Mouse (Mus musculus) forebrain, embryonic 15.5 days (tissue): Measurements from ENCODE around the gene Dnase1l3. TPM values are rescaled to one million over a fixed set of nuclear protein-coding genes. Genes with fewer than 3 reads are reported as not detected.

Experiments
- ATAC-seq: fragments of 200-750 bp; cut with Nextera tagmentation; replicated peaks from 2 replicates; pipeline ENCODE4 v1.8.0; 2017; ENCODE audit warnings: mild to moderate bottlenecking, moderate TSS enrichment, moderate library complexity
- H3K27ac ChIP-seq: fragments of 300-500 bp; sonication (generic); replicated peaks from 2 replicates; pipeline ENCODE4 v1.5.1; 2015; ENCODE audit warnings: mild to moderate bottlenecking, inconsistent platforms
- H3K27me3 ChIP-seq: fragments of 300-500 bp; sonication (generic); 2 replicates; pipeline ENCODE4 v1.6.1; 2015; ENCODE audit warnings: inconsistent platforms
- H3K36me3 ChIP-seq: fragments of 300-500 bp; sonication (generic); 2 replicates; pipeline ENCODE4 v1.6.1; 2015; ENCODE audit warnings: mild to moderate bottlenecking, inconsistent platforms
- H3K4me1 ChIP-seq: fragments of 300-500 bp; sonication (generic); 2 replicates; pipeline ENCODE4 v1.6.1; 2015; ENCODE audit warnings: inconsistent platforms
- H3K4me2 ChIP-seq: fragments of 300-500 bp; sonication (generic); replicated peaks from 2 replicates; pipeline ENCODE4 v1.6.1; 2015; ENCODE audit warnings: mild to moderate bottlenecking, inconsistent platforms
- H3K4me3 ChIP-seq: fragments of 300-500 bp; sonication (generic); 2 replicates; pipeline ENCODE4 v1.5.1; 2015; ENCODE audit warnings: mild to moderate bottlenecking, inconsistent platforms
- H3K9ac ChIP-seq: fragments of 300-500 bp; sonication (generic); replicated peaks from 2 replicates; pipeline ENCODE4 v1.6.1; 2015; ENCODE audit warnings: mild to moderate bottlenecking, inconsistent platforms
- H3K9me3 ChIP-seq: fragments of 300-500 bp; sonication (generic); 2 replicates; pipeline ENCODE4 v1.6.1; 2016; ENCODE audit warnings: inconsistent platforms
- WGBS: fragments of 180-500 bp; shearing (Covaris S2); methylation state at CpG from one replicate; pipeline ENCODE4 v1.1.7; 2015; ENCODE audit warnings: mixed read lengths; 5-methylcytosine and 5-hydroxymethylcytosine counted together
- polyA plus RNA-seq: library from polyadenylated mRNA; unstranded; fragments of >200 nt; fragmentation: Nextera tagmentation; extraction: Ambion mirVana; gene quantifications from 2 replicates; pipeline ENCODE4 v1.2.1, GENCODE M21; 2015

Dnase1l3 gene
- polyA plus RNA-seq, 1 experiment from 2014 or later = 0.09 TPM

DNA sequence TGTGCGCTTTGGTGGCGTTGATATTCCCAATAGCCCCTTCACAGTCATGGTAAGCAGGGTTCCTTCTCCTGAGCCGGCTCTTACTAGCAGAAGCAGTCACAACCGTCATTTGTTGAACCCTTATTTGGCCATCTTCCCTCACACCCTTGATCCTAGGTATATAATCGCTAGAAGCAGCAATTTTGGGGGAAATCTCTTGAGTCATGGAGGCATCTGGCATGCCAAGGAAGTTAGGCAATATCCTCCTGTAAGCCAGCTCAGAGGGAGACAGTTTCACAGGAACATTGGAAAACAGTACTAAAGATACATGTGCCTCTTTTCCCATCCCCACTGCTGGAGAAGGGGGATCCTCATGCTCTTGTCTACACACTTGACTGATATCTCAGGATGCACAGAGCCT is 75.1 kb downstream of the Dnase1l3 start:
- Histone ChIP-seq H3K36me3 (peaks cover 58% of the 10 kb centered on the region), H3K4me2 (no peak overlapping the region), H3K9me3 (no peaks in the 10 kb centered on the region), H3K27me3 (no peaks in the 10 kb centered on the region), H3K4me3 (no peak overlapping the region), H3K4me1 (no peaks in the 10 kb centered on the region), H3K27ac (no peak overlapping the region), H3K9ac (no peak overlapping the region)
- WGBS = 98% methylated on average over 5 of the region's 5 CpGs
- ATAC-seq = no peak

DNA sequence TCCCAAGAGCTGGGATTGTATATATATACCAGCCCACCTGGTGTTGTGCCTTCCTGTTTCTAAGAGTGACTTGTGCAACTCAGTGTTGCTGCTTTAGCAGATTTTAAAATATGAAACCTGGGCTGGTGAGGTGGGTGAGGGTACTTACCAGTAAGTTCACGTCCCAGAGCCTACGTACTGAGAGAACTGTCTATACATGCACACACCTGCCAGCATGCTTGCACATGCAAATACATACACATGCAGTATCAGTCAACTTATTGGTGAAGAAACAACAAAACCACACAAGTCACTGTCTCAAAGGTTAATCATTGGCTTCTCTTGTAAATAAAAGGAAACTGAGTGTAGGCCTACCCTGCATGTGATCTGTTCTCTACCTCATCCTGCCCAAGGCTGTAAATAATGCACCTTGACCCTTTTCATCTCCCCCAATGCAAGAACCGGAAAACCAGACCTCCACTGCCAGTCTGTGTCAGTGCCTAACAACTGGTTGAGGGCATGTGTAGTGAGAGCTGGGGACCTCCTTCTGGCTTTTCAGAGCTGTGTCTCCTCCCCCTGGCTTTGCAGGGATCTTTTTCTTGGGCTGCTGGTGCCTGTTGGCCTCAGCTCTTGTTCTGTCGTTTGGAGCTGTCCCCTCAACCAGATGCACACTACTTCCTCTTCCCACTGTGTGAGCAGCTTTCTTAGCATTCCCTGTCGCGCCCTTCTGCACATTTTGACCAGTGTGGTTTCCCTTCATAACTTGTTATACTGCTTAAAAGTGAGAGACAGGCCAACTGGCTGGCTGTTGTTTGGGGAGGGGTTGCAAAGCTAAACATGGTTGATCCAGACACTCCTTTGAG is 76.0 kb downstream of the Dnase1l3 start:
- no peak for ATAC-seq
- WGBS = 88% methylated on average over 6 of the region's 6 CpGs
- no peaks in the 10 kb centered on the region for H3K9me3 ChIP-seq

More for the DNA sequence above, 76.0 kb downstream of the Dnase1l3 start:
- no peak overlapping the region for H3K27ac ChIP-seq
- no peak overlapping the region for H3K9ac ChIP-seq
- no peak overlapping the region for H3K4me3 ChIP-seq
- no peaks in the 10 kb centered on the region for H3K27me3 ChIP-seq
- no peaks in the 10 kb centered on the region for H3K4me1 ChIP-seq
- no peak overlapping the region for H3K4me2 ChIP-seq
- peaks cover 53% of the 10 kb centered on the region for H3K36me3 ChIP-seq

Other genes with a start within 250 kb of the Dnase1l3 start
- gene Gm26661, start 203.0 kb downstream of the Dnase1l3 start, polyA plus RNA-seq = not detected in 2 replicates
- gene Flnb, start 176.6 kb downstream of the Dnase1l3 start, polyA plus RNA-seq = 8.6 and 9.6 TPM in 2 replicates
- gene Gm45521, start 37.3 kb downstream of the Dnase1l3 start, polyA plus RNA-seq = not detected in 2 replicates
- gene Abhd6, start 8.3 kb upstream of the Dnase1l3 start, polyA plus RNA-seq = 33.0 and 33.6 TPM in 2 replicates
- gene Rpp14, start 85.8 kb upstream of the Dnase1l3 start, polyA plus RNA-seq = 50.1 and 59.7 TPM in 2 replicates
- 48.8 and 51.8 TPM in 2 replicates for gene Pxk, start 103.6 kb upstream of the Dnase1l3 start, polyA plus RNA-seq
- 235 and 239 TPM in 2 replicates for gene Pdhb, start 178.5 kb upstream of the Dnase1l3 start, polyA plus RNA-seq
- 15.7 and 25.1 TPM in 2 replicates for gene Kctd6, start 219.6 kb upstream of the Dnase1l3 start, polyA plus RNA-seq